Mouse (Mus musculus) megakaryocyte progenitor cell, adult 5-6 weeks (primary cell): ENCODE measurements around the gene Hsd17b11. TPM values are rescaled to one million over a fixed set of nuclear protein-coding genes. Genes with fewer than 3 reads are reported as not detected.
"Not testable (repeated sequence)": the region's sequence is repeated elsewhere in the genome, so short reads cannot be mapped to it uniquely, and the experiment has no call there.

Experiments
- ATAC-seq: replicated peaks from 2 replicates; pipeline ENCODE4 v1.8.0; 2016; ENCODE audit warnings: mild to moderate bottlenecking, moderate TSS enrichment, inconsistent platforms; ENCODE audit not compliant: poor library complexity
- total RNA-seq, 2 experiments: library from RNA; stranded (forward) in 1 of 2; stranded (reverse) in 1 of 2; fragments of 157-497, 149-512 nt in 1 of 2; fragments of 200-1000 nt in 1 of 2; gene quantifications; 2 replicates each; pipeline versions ENCODE4 v1.2.3 to v1.2.4; 2015 to 2017

Gene Hsd17b11
- total RNA-seq, 2 experiments from 2014 or later: 81.8 to 93.6 TPM

DNA sequence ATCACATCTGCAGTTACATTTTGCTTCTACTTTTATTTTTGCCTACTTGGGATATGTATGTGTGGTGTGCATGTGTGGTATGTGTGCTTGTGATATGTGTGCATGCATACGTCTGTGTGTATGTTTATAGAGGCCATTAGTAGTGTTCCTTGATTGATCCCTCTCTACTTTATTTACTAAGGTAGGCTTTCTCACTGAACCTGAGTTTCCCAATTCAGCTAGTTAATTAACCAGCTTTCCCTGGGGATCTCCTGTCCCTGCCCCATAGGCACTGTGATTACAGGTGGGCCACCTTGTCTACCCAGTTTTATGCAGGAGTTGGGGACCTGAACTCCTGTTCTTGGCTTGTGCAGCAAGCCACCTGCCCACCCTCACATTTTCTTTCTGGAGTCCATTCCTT lies 15.0 kb upstream of the Hsd17b11 start:
- no peak for ATAC-seq

DNA sequence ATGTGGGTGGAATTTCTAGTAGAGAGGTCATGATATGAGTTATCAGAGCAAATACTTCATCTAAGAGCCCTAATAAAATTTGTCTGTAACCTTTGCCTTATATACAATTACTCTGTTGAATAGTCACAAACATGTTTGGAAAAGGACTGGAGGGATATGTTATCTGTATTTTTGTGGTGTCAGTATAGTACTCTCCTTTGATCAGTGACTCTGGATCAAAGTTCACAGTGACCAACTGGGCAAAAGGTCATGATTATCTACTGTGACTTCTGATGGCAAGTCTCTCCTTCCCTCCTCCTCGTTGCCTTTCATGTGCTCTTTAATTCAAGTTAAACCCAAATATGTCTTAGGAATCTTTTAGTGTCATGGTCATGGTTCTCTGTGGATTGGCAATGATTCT lies 14.1 kb upstream of the Hsd17b11 start:
- ATAC-seq: no peak

DNA sequence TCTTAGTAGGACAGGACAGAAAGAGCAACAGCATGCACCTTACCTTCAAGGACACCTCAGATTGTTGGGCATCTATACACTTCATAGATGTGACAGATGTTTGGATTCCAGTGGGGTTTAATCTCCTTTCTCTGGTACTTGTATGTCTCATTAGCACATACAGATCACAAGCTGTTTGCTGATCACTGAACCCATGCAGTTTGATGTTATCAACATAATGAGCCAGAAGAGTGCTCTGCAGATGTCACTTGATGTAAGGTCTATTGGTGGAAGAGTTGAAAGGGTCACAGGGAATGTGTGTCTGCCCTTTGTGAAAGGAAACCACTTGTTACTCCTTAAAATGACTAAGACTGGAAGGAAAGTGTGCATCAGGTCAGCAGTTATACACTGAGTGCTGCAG lies 13.3 kb upstream of the Hsd17b11 start:
- ATAC-seq: no peak

DNA sequence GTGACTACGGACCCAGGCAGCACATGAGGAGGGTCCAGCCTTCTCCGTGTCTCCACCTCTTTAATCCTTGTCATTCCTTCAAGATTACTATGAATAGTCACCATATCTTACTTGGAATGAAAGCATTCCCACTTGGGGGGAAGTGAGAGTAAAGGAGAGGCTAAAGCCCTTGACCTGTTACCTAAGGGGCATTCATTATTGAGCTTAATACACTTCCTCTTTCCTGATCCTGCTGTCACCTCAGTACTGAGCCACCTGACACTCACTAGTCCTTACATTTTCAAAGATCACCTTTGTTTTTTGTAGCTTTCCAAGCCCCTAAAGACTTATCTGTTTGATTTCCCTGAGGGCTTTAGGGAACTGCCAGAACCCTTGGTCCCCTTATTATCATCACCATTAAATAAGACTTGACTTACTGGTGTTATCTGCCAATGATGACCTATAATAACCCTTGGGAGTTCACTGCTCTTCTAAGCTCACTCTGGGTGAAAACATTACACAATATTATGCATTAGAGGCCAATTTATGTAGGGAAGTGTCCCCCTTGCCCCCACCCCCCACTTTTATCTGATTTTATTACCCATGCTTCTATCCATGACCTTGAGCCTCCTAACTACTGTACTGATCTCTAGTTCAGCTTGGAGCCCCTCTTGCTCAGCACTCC lies 10.8 kb upstream of the Hsd17b11 start:
- ATAC-seq: peak; percentile 78

DNA sequence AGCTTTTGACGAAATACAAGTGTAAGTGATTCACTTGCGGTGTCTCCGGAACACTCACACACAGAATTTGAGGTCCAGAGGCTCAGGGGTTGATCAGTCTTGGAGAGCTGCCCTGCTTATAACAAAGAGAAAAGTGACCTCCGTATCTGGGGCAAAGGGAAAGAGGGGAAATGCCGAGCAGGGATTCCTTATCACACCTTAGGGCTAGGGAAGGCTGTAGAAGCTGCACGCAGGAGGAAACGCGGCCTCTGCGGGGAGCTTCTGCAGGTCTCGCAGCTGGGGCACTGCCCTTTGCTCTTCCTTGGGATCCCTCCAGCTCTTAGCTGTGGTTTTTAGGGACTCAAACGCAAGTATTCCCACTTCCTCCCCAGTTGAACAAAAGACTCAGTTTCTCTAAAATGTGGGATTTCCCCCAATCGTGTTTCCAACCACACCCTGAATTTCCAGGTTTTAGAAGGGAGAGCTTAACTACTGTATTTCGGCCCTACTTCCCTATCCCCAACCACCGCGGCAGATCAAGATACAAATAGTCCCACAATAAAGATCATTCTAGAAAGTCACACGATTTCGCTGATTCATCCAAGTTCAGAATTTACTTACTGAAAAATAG lies 3.6 kb upstream of the Hsd17b11 start:
- ATAC-seq: no peak

DNA sequence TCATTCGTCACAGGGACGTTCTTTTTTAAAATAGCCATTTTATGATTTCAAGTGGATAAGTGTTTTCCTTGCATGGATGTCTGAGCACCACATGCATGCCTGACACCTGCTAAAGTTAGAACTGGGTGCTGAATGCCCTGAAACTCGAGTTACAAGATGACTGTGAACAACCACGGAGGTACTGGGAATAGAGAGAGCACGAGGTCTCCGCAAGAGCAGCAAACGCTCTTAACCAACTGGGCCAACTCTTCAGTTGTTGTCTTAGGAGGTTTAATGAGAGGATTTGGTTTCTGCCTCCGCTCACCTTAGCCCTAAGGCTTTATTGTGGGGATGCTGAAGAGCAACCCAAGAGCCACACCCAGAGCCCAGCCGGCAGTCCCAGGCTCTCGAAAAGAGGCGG lies 3.0 kb upstream of the Hsd17b11 start:
- ATAC-seq: no peak

DNA sequence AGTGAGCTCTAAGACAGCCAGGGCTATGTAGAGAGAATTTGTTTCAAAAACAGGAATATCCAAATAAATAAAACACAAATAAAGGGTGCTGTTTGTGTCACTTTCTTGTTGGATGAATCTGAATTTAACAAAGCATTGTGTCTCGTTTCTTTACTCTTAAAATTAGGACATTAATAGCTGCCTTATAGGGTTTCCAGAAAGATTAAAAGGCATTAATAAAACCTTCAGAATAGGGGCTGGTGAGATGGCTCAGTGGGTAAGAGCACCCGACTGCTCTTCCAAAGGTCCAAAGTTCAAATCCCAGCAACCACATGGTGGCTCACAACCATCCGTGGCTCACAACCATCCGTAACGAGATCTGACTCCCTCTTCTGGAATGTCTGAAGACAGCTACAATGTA lies 2.5 kb upstream of the Hsd17b11 start:
- not testable (repeated sequence) for ATAC-seq

DNA sequence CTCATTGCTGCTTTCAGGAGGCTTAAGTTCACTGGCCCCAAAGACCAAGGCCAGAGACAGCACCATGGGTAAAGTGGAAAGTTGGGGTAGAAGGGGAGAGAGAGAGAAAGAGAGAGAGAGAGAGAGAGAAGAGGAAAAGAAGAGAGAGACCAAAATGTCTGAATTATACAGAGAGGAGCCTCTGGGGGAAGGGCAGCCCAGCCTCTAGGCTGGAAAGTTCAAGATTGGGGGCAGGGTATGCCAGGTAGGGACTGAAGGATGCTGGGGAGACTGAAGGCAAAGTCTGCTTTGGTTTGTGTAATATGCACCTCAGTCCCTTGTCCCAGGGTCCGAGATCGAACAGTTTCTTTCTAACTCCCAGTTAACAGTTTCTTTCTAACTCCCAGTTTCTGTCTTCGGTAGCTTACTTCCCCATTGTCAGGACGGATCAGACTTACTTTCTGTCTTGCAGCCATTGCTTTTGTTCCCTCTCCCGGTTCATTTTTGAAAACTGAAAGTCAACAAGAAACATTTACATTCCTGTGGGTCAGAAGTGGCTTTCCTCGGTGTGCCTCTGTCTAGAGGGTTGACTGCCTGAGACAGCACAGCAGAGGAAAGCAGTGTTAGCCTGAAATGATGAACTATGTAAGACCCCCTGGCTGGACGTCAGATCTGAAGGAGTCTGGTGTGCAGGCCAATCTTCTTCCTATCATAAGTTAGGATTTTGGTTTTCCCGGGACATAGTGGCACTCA lies 1.7 kb upstream of the Hsd17b11 start:
- no peak for ATAC-seq

DNA sequence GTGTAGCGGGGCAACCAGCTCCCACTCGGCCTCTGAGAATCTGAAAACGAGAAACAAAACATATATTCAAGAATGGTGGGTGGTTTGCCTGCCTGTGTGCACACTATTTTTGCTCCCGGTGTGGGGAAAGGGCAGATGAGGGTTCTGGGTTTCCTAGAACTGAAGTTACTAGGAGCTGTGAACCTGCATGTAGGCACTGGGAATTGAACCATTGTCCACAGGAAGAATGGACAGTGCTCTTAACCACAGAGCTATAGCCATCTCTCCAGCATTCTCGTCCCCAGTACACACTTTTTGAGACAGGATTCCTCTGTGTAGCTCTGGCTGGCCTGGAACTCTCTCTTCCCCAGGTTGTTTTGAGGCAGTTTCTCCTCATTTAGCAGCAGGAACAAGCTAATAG lies 839 bp upstream of the Hsd17b11 start:
- no peak for ATAC-seq

DNA sequence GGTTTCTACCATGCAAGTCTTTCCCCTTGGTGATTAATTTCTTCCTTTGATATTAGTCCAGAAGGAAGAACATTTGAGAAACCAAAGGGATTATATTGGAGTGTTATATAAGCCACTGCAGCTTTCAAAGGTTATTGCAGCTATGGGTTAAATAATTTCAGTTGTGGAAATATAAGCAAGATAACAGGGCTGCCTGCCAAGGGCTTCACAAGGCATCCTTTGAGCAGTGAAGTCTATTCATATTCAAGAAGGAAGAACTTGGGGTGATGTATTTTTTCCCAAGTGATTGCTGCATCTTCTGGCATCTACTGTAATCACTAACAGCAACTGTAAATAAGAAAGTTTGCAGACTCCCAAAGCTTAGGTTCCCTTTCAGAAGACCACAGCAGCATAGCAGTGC lies 10.3 kb downstream of the Hsd17b11 start:
- peak; percentile 48; the same call in 1 of the 2 replicates for ATAC-seq

DNA sequence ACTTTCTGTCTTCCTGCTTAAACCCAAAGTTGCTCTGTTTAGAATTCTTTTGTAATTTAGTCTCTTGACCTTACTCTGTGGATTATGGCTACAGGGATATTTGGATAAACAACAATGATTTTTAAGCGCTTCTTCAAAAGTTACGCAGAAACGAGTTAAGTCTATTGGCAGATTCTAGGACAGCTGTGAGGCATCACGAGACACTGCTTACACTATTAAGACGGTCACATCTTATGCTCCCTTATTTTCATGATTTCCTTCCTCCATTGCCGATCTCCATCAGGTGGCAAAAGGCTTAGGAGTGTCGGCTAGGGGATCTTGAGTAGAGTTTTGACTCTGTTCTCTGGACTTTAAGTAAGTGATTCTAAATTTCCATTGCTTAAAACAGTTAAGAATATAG lies 11.5 kb downstream of the Hsd17b11 start:
- no peak for ATAC-seq

DNA sequence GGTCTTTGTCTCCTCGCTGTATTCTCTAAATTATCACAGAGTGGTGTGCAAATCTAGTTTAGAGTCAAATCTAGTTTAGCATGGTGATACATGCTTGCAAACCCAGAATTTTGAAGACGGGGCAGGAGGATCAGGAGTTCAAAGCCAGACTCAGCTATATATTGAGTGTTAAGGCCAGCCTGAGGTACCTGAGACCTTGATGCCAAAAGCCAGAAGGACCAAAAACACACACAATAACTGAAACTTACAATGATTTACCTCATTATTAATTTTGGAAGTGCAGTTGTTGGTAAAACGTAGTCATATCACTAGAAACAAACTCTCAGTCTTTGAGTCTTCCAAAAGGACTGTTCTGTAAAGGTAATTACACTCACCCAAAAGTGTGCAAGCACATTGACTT lies 12.3 kb downstream of the Hsd17b11 start:
- no peak for ATAC-seq

DNA sequence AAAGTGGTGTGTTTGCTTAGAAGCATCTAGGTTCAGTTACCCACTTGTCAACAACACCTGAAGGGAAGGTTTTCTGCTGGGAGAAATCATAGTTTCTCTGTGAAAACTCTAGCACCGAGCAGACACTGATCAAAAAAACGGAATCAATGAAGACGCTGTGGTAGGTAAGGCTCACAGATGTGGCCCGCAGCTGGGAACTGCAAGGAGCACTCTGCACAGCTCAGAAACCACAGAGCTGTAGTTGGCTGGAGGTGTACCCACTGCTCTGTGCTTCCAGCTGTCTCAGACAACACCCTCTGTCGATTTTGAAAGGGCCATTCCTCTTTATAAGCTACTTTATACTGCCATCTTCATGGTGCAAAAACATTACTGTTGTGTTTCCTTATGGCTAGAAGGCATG lies 13.9 kb downstream of the Hsd17b11 start:
- ATAC-seq: no peak

DNA sequence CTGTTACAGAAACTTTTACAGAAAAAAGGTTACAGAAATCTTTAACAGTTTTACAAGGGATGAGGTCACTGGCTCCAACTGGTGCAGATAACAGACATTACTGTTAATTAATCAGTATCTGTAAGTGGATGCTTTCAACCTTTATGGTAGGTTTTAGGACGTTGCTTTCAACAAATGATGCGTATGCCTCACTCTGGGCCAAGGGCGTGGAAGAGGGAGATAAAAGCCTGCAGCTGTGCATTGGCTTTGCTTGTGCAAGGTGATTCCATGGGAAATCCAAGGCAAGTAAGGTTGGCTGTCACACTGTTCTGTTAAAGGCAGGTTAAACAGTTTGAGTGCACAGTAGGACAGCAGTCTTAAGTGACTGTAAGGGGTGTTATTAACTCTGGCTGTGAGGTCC lies 14.9 kb downstream of the Hsd17b11 start:
- ATAC-seq: peak; percentile 52

DNA sequence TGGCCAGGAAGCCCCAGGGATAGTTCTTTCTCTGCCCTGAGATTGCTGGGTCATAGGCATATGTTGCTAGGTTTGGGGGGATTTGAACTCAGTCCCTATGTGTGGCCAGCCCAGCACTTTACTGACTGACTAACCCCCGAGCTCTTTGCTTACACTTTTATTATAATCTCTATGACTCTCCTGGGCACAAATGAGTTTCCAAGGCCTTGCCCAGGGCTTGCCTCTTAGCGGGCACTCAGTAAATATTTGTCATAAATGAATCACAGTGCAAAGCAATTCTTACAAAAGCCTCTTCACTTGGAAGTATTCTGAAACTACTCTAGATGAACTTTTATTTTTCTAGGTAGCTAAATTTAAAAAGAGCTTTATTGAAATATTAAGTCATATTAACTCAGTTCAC lies 17.8 kb downstream of the Hsd17b11 start:
- no peak for ATAC-seq

DNA sequence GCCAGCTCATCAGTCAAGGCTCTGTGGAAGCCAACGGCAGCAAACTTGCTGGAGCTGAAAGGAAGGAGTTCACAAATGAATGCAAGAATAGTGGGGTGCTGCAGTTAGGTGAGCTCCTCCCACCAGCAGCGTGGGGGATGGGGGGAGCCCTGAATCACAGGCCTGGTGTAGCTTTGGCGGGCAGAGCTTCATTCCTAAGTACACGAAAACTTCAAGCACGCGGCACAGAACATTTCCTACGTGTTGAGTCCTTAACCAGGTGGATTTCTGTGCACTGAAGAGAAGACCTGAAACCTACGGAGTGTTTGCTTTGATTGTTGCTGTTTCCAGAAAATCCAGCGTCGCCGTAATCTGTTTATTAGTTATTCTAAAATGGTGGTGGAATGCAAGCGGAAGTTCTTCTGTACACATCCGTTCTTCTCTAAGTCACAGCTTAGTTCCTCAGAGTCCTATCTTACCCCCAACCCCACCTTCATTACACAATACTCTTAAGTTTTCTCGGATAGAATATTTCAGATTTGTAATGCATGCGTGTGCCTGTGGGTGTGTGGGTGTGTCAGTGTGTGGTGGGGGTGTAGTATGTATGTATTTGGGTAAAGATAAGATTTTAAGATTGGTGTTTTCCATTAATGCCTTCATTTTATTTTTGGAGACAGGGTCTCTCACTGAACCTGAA lies 18.3 kb downstream of the Hsd17b11 start:
- no peak for ATAC-seq

DNA sequence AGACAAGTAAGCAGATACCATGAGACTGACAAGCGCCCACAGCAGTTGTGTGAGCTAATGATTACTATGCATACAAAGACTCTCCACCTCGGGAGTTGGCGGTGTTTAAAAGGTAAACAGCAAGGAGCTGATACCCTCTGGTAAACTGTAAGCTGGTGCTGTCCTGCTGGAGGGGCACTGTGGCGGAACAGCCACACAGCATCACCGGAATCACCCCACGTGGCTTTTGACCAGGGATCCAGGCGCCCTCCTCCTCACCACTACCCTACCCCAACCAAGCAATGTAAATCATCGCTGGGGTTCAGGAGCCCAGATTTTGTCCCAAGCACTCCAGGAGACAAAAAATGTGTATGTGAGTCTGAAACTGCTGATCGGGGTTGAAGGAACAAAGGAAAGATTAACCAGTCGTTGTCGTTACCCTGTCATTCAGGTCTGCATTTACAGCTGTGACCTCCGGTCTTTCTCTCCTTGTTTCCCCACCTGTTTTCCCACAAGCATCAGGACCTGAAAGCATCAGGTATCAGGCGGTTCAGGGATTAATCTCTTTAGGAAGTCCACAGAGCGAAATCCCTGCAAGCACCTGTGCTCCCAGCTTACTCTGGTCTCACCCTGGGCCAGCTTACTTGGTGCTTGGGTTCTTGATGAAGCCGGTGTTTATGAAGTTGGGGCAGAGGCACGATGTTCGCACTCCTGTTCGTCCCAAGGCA lies 19.0 kb downstream of the Hsd17b11 start:
- ATAC-seq: no peak

DNA sequence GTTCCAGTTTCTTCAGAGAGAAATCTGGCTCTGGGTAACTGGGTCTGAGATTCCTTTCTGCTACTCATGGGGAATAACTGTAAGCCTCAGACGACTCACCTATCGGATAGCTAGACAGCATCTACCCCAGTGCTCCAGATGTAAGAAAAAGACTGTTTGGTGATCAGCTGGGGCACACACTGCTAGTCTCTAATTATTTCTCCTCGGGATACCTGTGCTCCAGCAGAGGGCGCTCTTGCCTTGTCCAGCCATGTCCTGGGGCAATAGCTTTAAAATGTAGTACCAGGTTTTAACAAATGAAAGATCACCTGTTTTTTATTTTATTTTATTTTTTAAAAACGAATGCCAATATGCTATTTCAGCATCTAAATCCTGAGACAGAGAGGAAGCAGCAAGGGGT lies 22.0 kb downstream of the Hsd17b11 start:
- ATAC-seq: peak; percentile 84

DNA sequence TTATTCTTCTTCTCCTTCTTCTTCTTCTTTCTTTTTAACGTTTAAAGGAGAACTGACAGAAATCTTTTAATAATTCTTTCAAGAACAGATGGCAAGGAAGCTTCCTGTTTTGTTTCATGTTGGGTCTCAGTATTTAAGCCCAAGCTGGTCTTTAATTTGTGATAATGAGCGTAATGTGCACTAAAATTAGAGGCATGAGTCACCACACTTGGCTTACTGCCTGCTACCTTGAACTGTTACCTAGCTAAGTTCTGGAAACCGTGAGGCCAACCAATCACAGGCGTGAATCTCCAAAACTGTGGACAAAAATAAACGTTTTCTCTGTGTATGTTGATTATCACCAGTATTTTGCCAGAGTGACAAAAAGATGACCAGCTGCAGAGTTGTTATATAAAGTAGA lies 23.0 kb downstream of the Hsd17b11 start:
- 0 out of 2 replicates have a peak, but pooled peaks have one; percentile 21 for ATAC-seq

DNA sequence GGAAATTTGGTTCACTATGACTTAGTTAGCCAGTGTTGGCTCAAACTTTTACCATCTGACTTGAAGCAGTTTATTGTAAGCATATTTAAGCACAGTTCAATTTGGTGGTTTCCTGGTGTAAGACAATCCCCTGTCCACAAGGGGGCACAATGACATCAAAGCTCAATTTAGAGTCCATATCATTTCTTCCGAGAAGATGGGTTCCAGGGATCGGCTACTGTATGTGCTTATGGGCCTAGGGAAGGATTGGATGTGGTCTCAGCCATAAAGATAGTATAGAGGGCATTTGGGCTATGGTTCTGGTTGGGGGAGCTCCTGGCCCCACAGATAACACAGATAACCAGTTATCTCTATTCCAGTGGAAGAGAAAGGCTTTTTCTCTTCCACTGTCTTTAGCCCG lies 26.5 kb downstream of the Hsd17b11 start:
- ATAC-seq: peak; percentile 49

DNA sequence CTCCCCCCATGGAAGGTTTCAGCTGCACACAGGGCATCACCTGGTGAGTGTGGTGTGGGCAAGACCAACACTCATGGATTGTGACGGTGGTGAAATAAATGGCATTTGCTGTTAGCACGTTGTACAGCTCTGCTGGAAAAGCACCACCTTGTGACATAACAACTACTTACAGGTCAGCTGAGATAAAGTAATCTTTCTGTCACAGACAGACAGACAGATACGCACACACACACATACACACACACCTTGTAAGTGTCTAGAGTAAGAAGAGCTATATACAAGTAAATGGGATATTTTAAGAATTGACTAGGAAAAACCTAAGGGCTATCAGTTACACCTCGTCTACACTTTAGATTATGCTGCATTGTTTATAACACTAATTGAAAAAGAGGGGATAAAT lies 27.1 kb downstream of the Hsd17b11 start:
- ATAC-seq: peak; percentile 64
